9 mouse cellular contexts compared by ENCODE assay signal in genomic region chr6:135827942-135828341, GRCm38 (mm10).
DNase-seq lines count a peak whose midpoint lies in the region; ATAC-seq and TF ChIP-seq lines count a peak whose summit lies in the region.
"Had no signal": no experiment of that assay in that cellular context is flagged by ENCODE, and none has a peak within 500 bp of the region (broad histone marks: within the 10 kb centered on the region; RNA-seq: fewer than 3 reads in every experiment).

No protein-coding gene starts in this region.

- peak; percentile 32 to 48 for DNase-seq in left cerebral cortex, postnatal 10 days (ENCODE audit: extremely low spot score in 1 of 2, low spot score in 2 of 2)
- DNase-seq in left cerebral cortex, postnatal 36 days (ENCODE audit: low spot score in 2 of 2): no peak
- peak; percentile 72 for DNase-seq in R1 (ENCODE audit: low read depth, low spot score)
- DNase-seq in cerebellum, adult 11 months: peak; percentile 31
- peak; percentile 80 for DNase-seq in forebrain, embryonic 14.5 days (ENCODE audit: low spot score)
- peak in 1 of 2 experiments; percentile 54 for DNase-seq in layer of hippocampus, adult 2 months (ENCODE audit: low spot score in 2 of 2)
- peak; percentile 48 for DNase-seq in ovary, postnatal 14 days (ENCODE audit: low spot score)

- H3K9me3 ChIP-seq in forebrain, embryonic 14.5 days (replicated peaks; ENCODE audit: control insufficient read depth, low read length): no peaks in the 10 kb centered on the region
- H3K9me3 ChIP-seq: embryonic facial prominence, embryonic 13.5 days had no signal

- H3K4me3 ChIP-seq in forebrain, embryonic 14.5 days (ENCODE audit: low read depth, low read length): no peak overlapping the region
- H3K4me3 ChIP-seq in layer of hippocampus, adult 2 months: no peak overlapping the region
- H3K4me3 ChIP-seq: embryonic facial prominence, embryonic 13.5 days had no signal

- peak; percentile 94 for TF ChIP-seq CTCF in layer of hippocampus, adult 2 months (conservative IDR thresholded peaks at IDR 0.05)

- H3K27ac ChIP-seq in forebrain, embryonic 14.5 days (ENCODE audit: low read depth, low read length): no peak overlapping the region
- peak overlapping the region; percentile 68 for H3K27ac ChIP-seq in layer of hippocampus, adult 2 months
- H3K27ac ChIP-seq: embryonic facial prominence, embryonic 13.5 days had no signal

- no peaks in the 10 kb centered on the region for H3K4me1 ChIP-seq in forebrain, embryonic 14.5 days (ENCODE audit: control insufficient read depth, insufficient read depth, low read length)

- ATAC-seq in forebrain, embryonic 14.5 days: 0 out of 2 replicates have a peak, but pooled peaks have one; percentile 52
- no peak for ATAC-seq in inflammation-experienced regulatory T-cells, adult 6 months

- H3K9ac ChIP-seq in forebrain, embryonic 14.5 days (ENCODE audit: low read length): no peak overlapping the region
- H3K9ac ChIP-seq: embryonic facial prominence, embryonic 13.5 days had no signal

- intact Hi-C loops in left cerebral cortex, postnatal 10 days (cut with DNase I): loop anchor here (5.0 kb wide), 1 partner anchor 386 kb away; no protein-coding TSS in a partner anchor
- intact Hi-C loops in left cerebral cortex, postnatal 36 days (cut with DNase I): loop anchor here (2.0 to 5.0 kb wide), 3 partner anchors 86 to 383 kb away; no protein-coding TSS in a partner anchor

- H3K36me3 ChIP-seq in forebrain, embryonic 14.5 days (ENCODE audit: control insufficient read depth, insufficient read depth, low read length): no peaks in the 10 kb centered on the region
- H3K36me3 ChIP-seq: embryonic facial prominence, embryonic 13.5 days had no signal

- no peaks in the 10 kb centered on the region for H3K27me3 ChIP-seq in forebrain, embryonic 14.5 days (replicated peaks; ENCODE audit: control insufficient read depth, insufficient read depth, low read length)
- H3K27me3 ChIP-seq: embryonic facial prominence, embryonic 13.5 days had no signal

- no peak overlapping the region for H3K4me2 ChIP-seq in forebrain, embryonic 14.5 days (ENCODE audit: low read length)
- H3K4me2 ChIP-seq: embryonic facial prominence, embryonic 13.5 days had no signal

- 20% methylated on average over 4 of the region's 4 CpGs for WGBS in forebrain, embryonic 14.5 days

Comparison
In these comparisons a context has a peak if more than half of its experiments do, and no peak if none do; other contexts are left out.
1. DNase-seq: peak in left cerebral cortex, postnatal 10 days (2 of 2), R1 (single experiment), cerebellum, adult 11 months (single experiment), forebrain, embryonic 14.5 days (single experiment) and ovary, postnatal 14 days (single experiment); none in left cerebral cortex, postnatal 36 days (0 of 2).